Mouse (Mus musculus) liver, adult 2 months (tissue): ENCODE measurements at regions not wholly inside any gene's neighbourhood (a gene's known extent, or its start where the extent isn't known, plus 50 kb on each side); places are given as distances from the start of the nearest gene placed in this dataset.
A peak's percentile ranks its signal among the peaks of the same experiment; 100 is the strongest.

Experiments used
- DNase-seq: peaks from one replicate; pipeline ENCODE4 v3.0.0-alpha.2; 2011; ENCODE audit warnings: low read depth, low spot score; ENCODE audit errors: extremely low read depth
- H3K27ac ChIP-seq: fragments of 200-500 bp; replicated peaks from 2 replicates; pipeline ENCODE4 v1.5.1; 2012; ENCODE audit warnings: low read depth, mild to moderate bottlenecking, control low read depth, inconsistent platforms, low read length; ENCODE audit not compliant: insufficient read depth
- H3K27me3 ChIP-seq: fragments of 200-500 bp; 2 replicates; pipeline ENCODE4 v1.6.1; 2012; ENCODE audit warnings: mild to moderate bottlenecking, moderate library complexity, low read length, inconsistent platforms; ENCODE audit not compliant: control insufficient read depth, insufficient read depth
- H3K36me3 ChIP-seq: fragments of 200-500 bp; 2 replicates; pipeline ENCODE4 v1.6.1; 2012; ENCODE audit warnings: low read length, inconsistent platforms; ENCODE audit not compliant: control insufficient read depth, insufficient read depth
- H3K4me1 ChIP-seq: fragments of 200-500 bp; 2 replicates; pipeline ENCODE4 v1.6.1; 2011; ENCODE audit warnings: low read length; ENCODE audit not compliant: control insufficient read depth, insufficient read depth
- H3K4me3 ChIP-seq: fragments of 200-500 bp; 2 replicates; pipeline ENCODE4 v1.5.1; 2011; ENCODE audit warnings: low read depth, mild to moderate bottlenecking, control low read depth, low read length, moderate library complexity; ENCODE audit not compliant: insufficient read depth
- H3K79me2 ChIP-seq: fragments of 200-500 bp; 2 replicates; pipeline ENCODE4 v1.6.1; 2012; ENCODE audit warnings: inconsistent platforms, mild to moderate bottlenecking, low read length, moderate library complexity; ENCODE audit not compliant: control insufficient read depth, insufficient read depth
- H3K9ac ChIP-seq: fragments of 200-500 bp; 2 replicates; pipeline ENCODE4 v1.6.1; 2012; ENCODE audit warnings: low read depth, mild to moderate bottlenecking, control low read depth, inconsistent platforms, low read length
- CTCF ChIP-seq: fragments of 200-500 bp; IDR thresholded peaks from 2 replicates; pipeline ENCODE4 v1.5.1; 2011; ENCODE audit warnings: low read depth, low read length, control low read depth
- POLR2A ChIP-seq: fragments of 200-500 bp; IDR thresholded peaks from 2 replicates; pipeline ENCODE4 v1.6.1; 2011; ENCODE audit warnings: low read length, control low read depth; ENCODE audit not compliant: insufficient read depth; ENCODE audit errors: extremely low read depth
- WGBS: fragments of 180-500 bp; shearing (Covaris S2); methylation state at CpG from one replicate; pipeline ENCODE4 v1.1.7; 2018; 5-methylcytosine and 5-hydroxymethylcytosine counted together

GRCm38 (mm10) chr2:81251321-81251720 is 634.3 kb downstream of the Nup35 start:
- WGBS, result 99% methylated on average over 2 of the region's 2 CpGs
- Histone ChIP-seq H3K4me3 (no peak overlapping the region), H3K79me2 (no peaks in the 10 kb centered on the region), H3K36me3 (no peaks in the 10 kb centered on the region), H3K4me1 (peaks cover 2% of the 10 kb centered on the region; the same call in 1 of the 2 replicates), H3K9ac (no peak overlapping the region), H3K27me3 (no peaks in the 10 kb centered on the region), H3K27ac (no peak overlapping the region)
- no peak for TF ChIP-seq CTCF
- TF ChIP-seq POLR2A, result no peak
- peak; percentile 41 for DNase-seq

GRCm38 (mm10) chr2:81262056-81262765 is 645.2 kb downstream of the Nup35 start:
- Histone ChIP-seq H3K36me3 (no peaks in the 10 kb centered on the region), H3K79me2 (no peaks in the 10 kb centered on the region), H3K4me1 (no peaks in the 10 kb centered on the region; the same call in 1 of the 2 replicates), H3K4me3 (no peak overlapping the region), H3K9ac (no peak overlapping the region), H3K27me3 (0 out of 2 replicates have a peak, but pooled peaks cover 1% of the 10 kb centered on the region), H3K27ac (no peak overlapping the region)
- DNase-seq, result peak; percentile 89
- 31% methylated on average over 4 of the region's 4 CpGs for WGBS
- TF ChIP-seq POLR2A (no peak), CTCF (no peak)

GRCm38 (mm10) chr2:81269245-81269880 is 652.3 kb downstream of the Nup35 start:
- 0 out of 2 replicates have a peak, but pooled peaks cover 2% of the 10 kb centered on the region for H3K27me3 ChIP-seq
- no peak overlapping the region for H3K9ac ChIP-seq
- no peak overlapping the region for H3K4me3 ChIP-seq
- WGBS, result 77% methylated on average over 3 of the region's 3 CpGs
- TF ChIP-seq CTCF (no peak), POLR2A (no peak)
- H3K4me1 ChIP-seq, result peaks cover 2% of the 10 kb centered on the region; the same call in 1 of the 2 replicates
- no peaks in the 10 kb centered on the region for H3K79me2 ChIP-seq
- no peaks in the 10 kb centered on the region for H3K36me3 ChIP-seq
- DNase-seq, result no peak
- H3K27ac ChIP-seq, result no peak overlapping the region

- DNase-seq, result peak; percentile 95
- TF ChIP-seq POLR2A, result no peak
- TF ChIP-seq CTCF, result no peak
- Histone ChIP-seq H3K79me2 (no peaks in the 10 kb centered on the region), H3K9ac (no peak overlapping the region), H3K4me3 (no peak overlapping the region), H3K27ac (no peak overlapping the region), H3K4me1 (peaks cover 2% of the 10 kb centered on the region; the same call in 1 of the 2 replicates), H3K36me3 (no peaks in the 10 kb centered on the region), H3K27me3 (0 out of 2 replicates have a peak, but pooled peaks cover 2% of the 10 kb centered on the region)
- WGBS, result 21% methylated on average over 1 of the region's 1 CpGs
These were observed 653.9 kb downstream of the Nup35 start for GRCm38 (mm10) chr2:81270914-81271313.

GRCm38 (mm10) chr2:81272536-81272935 is 655.5 kb downstream of the Nup35 start:
- DNase-seq, result peak; percentile 51
- H3K79me2 ChIP-seq, result no peaks in the 10 kb centered on the region

GRCm38 (mm10) chr2:81287414-81287813 is 670.4 kb downstream of the Nup35 start:
- TF ChIP-seq POLR2A (no peak), CTCF (no peak)
- WGBS, result 81% methylated on average over 3 of the region's 3 CpGs
- Histone ChIP-seq H3K4me1 (no peaks in the 10 kb centered on the region), H3K9ac (no peak overlapping the region), H3K36me3 (no peaks in the 10 kb centered on the region), H3K27ac (no peak overlapping the region), H3K79me2 (no peaks in the 10 kb centered on the region), H3K4me3 (no peak overlapping the region), H3K27me3 (no peaks in the 10 kb centered on the region)
- DNase-seq, result no peak

More at GRCm38 (mm10) chr2:81272536-81272935, 655.5 kb downstream of the Nup35 start:
- Histone ChIP-seq H3K27me3 (no peaks in the 10 kb centered on the region), H3K4me1 (peaks cover 2% of the 10 kb centered on the region; the same call in 1 of the 2 replicates), H3K9ac (no peak overlapping the region), H3K4me3 (no peak overlapping the region), H3K27ac (no peak overlapping the region), H3K36me3 (no peaks in the 10 kb centered on the region)
- no peak for TF ChIP-seq POLR2A
- TF ChIP-seq CTCF, result no peak
